Mouse (Mus musculus): ENCODE data around the gene Maml1.

Maml1 gene

DNA sequence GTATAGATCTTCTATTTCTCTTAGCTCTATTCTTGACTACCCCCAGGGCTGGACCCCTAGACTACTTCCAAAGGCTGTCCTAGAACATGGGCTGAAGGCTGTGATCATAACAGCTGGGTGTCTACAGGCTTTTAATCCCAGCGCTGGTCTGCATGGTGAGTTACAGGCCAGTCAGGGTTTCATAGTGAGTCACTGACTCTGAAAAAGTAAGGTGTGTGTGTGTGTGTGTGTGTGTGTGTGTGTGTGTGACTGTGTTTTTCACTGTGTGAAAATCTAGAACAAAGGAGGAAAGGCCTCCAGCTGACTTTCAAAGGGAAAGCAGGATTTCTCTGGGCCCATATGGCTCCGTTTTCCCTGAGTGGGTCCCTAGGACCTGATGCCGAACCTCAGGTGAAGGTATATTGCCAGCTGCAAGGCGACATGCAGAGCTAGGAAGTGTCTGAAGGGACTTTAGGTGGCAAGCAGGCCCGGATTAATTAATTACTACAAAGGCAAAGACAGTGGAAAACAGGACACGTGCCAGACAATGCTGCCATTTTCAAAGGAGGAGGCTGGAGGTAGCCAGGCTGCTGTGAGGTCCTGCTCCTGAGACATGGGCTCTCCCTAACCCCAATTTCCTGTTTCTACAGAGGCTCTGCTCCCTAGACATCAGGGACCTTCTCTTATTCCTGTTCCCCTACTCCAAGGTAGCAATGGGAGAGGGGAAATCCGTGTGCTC, 69.4 kb downstream of the Maml1 start:
- DNase-seq (ENCODE audit: inconsistent ontology term), result no peak

- DNase-seq (ENCODE audit: inconsistent ontology term), result no peak
These were observed 72.3 kb downstream of the Maml1 start for GRCm38 (mm10) chr11:50219833-50220232.

DNA sequence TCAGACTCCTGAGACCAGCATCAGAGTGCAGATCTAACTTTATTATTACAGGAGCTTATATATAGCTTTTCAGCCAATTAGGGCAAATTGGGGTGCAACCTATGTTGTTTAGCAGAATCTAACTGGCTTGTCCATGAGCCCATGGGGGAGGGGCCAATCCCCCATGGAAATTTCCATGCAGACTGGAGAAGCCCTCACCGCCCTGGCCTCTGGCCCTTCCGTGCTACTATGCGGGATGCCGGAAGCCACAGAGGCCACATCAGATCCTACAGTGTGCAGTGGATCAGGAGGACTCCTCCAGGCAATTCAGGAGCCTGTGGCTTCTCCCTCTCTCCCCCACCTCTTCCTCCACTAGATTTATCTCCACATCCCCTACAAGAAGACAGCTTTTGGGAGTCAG, 74.3 kb downstream of the Maml1 start:
- no peak for DNase-seq (ENCODE audit: inconsistent ontology term)

DNA sequence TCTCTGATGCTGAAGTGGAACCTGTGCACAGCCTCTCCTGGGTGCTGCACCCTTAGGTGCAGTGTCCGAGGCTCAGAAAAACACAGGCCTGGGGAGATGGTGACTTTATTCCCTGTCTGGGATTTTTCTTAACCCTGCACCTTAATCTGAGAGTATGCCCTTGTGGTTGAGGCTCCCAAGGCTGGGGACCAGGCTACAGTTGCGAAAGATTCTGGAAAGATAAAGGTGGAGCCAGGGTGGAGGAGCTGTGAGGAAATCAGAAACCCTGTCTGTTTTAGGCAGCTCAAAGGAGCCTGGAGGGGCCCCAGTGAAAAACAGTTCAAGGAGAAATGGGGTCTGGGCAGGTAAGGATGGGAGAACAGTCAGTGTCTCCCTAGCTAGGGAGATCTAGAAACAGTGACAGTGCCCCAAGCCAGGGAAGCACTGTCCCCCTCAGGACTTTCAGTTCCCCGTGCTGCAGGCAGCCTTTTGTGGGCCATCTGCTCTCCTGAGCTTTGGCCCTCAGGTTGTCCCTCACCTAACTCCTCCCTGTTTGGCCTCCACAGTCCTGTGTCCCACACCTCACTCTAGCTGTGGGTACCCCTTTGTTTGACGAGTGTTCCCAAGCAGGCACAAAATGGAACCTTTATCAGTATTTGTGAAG, 75.3 kb downstream of the Maml1 start:
- no peak for DNase-seq (ENCODE audit: inconsistent ontology term)

DNA sequence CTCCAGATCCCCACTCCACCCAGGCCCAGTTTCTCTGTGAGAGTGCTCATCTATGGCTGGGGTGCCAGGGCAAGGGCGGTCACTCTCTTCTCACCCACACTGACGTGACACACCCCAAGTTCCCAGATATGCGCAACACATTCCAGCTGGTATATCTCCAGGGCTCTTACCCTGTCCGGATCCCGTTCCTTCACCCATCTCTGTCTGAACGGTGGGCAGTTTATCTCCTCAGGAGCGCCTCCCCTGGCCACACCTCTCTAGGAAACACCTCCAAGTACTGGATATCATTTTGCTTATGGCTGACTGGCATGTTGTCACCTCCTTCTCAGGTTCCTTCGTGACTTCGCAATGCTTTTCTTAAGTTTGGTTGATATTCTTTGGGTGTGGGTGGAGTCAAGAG, 76.5 kb downstream of the Maml1 start:
- DNase-seq (ENCODE audit: inconsistent ontology term), result no peak

- DNase-seq (ENCODE audit: inconsistent ontology term), result no peak
These were observed 77.5 kb downstream of the Maml1 start for GRCm38 (mm10) chr11:50214631-50215030.

- DNase-seq (ENCODE audit: inconsistent ontology term), result peak; percentile 96
These were observed 79.0 kb downstream of the Maml1 start for GRCm38 (mm10) chr11:50212848-50213758.

GRCm38 (mm10) chr11:50212060-50212739, 79.9 kb downstream of the Maml1 start:
- DNase-seq (ENCODE audit: inconsistent ontology term), result no peak

DNA sequence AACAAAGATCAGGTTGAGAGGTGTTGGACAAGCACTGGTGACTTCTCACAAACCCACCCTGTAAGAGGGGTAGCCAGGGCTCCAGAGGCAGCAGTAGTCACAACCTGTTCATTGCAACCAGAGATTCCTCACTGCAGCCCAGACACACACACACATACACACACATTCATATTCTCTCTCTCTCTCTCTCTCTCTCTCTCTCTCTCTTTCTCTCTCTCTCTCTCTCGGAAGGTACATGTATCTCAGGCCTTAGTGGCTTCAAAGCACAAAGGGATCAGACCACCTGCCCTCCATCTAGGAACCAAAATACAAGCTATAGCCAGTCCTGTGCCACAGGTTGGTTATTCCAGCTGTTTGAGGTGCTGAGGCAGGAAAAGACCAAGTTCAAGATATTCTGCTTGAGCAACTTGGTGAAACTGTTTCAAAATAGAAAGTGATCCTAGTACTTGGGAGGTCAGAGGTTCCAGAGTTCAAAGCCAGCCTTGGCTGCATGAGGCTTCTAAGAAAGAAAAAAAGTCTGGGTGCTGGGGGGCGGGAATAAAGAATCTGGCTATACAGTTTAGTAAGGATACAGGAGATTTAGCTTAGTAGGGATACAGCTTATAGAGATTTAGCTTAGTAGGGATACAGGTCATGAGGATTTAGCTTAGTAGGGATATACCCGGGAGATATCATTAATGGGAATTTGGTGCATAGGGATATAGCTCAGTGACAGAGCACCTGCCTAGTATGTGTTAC, 80.6 kb downstream of the Maml1 start:
- DNase-seq (ENCODE audit: inconsistent ontology term), result no peak

DNA sequence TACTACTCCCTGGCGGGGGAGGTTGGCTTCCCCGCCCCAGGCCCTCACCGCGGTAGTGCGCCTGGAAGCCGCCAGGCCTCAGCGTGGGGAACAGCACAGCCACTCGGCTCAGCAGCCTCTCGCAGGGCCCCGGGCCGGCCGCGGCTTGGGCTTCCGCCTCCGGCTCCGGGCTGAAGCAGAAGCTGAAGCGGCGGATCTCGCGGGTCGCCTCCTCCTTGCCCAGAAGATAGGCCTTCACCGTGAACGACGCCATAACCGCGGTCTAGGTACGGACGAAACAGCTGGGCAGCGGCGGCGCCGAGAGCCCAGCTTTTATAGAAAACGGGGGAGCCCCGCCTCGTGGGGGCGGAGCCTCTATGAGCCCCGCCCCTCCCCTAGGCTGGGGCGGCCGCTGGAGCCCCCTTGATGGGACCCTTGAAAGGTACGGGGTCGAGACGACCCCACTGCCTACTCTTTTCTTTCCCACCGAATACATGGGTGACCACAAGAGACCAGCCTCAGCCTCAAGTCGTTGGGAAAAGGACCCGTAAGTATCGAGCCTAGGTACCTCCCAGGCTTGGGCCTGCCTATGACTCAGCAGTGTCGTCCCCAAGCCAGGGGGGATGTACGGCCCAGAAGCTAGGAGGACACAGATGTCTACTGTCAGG, 81.5 kb downstream of the Maml1 start, which contains the start of the genes Sqstm1 and Mgat4b:
Sqstm1 (minus strand) TSS at position 323 of the 647 bp plus-strand sequence.
Mgat4b (plus strand) TSS at position 386 of the 647 bp plus-strand sequence.
- DNase-seq (ENCODE audit: inconsistent ontology term), result peak; percentile 88

DNA sequence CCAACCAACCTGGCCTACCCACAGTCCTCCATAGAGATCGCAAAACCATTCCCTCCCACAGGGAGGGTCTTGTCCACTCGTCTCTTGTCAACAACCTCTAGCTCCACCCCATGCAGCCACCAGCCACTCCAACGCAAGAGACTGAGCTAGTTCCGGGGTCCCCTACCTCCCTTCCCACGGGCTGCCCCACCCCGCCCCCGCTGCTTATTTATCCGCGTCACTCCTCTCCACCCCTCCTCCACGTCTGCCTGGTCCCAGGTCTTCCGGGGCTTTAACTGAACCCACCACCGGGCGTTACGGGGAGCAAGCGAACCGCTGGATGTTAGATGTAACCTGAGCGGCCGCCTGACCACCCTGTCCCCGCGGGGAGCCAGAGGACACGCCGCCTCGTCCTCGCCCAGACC, 82.0 kb downstream of the Maml1 start:
- peak; percentile 98 for DNase-seq (ENCODE audit: inconsistent ontology term)

GRCm38 (mm10) chr11:50208039-50208438, 84.1 kb downstream of the Maml1 start:
- no peak for DNase-seq (ENCODE audit: inconsistent ontology term)

DNA sequence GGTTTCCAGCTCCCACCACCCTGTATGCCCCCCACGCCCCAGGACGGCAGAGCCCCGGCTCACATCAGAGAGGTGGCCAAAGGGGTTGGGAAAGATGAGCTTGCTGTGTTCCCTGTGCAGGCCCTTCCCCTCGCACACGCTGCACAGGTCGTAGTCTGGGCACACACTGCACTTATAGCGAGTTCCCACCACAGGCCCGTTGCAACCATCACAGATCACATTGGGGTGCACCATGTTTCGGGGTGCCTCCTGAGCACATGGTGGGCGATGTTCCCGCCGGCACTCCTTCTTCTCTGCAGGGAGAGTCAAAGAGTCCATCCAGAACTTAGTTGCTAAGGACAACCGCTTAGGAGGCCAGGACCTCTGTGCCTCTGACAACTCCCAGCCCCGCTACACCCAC, 84.8 kb downstream of the Maml1 start:
- DNase-seq (ENCODE audit: inconsistent ontology term), result no peak

- no peak for DNase-seq (ENCODE audit: inconsistent ontology term)
These were observed 86.1 kb downstream of the Maml1 start for GRCm38 (mm10) chr11:50206037-50206436.
